Mouse (Mus musculus) heart, embryonic 15.5 days (tissue): ENCODE measurements around the gene Sdhaf4. TPM values are rescaled to one million over a fixed set of nuclear protein-coding genes. Genes with fewer than 3 reads are reported as not detected.
"Not testable (repeated sequence)": the region's sequence is repeated elsewhere in the genome, so short reads cannot be mapped to it uniquely, and the experiment has no call there.

Source experiments
- ATAC-seq: fragments of 200-750 bp; cut with Nextera tagmentation; replicated peaks from 2 replicates; pipeline ENCODE4 v1.8.0; 2017; ENCODE audit warnings: low read depth, moderate TSS enrichment; ENCODE audit not compliant: insufficient number of reproducible peaks, insufficient read depth, low FRiP score
- H3K27ac ChIP-seq: fragments of 300-500 bp; sonication (generic); 2 replicates; pipeline ENCODE4 v1.5.1; 2015; ENCODE audit warnings: mild to moderate bottlenecking, inconsistent platforms
- H3K27me3 ChIP-seq: fragments of 300-500 bp; sonication (generic); 2 replicates; pipeline ENCODE4 v1.6.1; 2015; ENCODE audit warnings: inconsistent platforms
- H3K36me3 ChIP-seq: fragments of 300-500 bp; sonication (generic); 2 replicates; pipeline ENCODE4 v1.6.1; 2015; ENCODE audit warnings: mild to moderate bottlenecking, inconsistent platforms
- H3K4me1 ChIP-seq: fragments of 300-500 bp; sonication (generic); replicated peaks from 2 replicates; pipeline ENCODE4 v1.6.1; 2015; ENCODE audit warnings: inconsistent platforms
- H3K4me2 ChIP-seq: fragments of 300-500 bp; sonication (generic); 2 replicates; pipeline ENCODE4 v1.6.1; 2015; ENCODE audit warnings: inconsistent platforms, mild to moderate bottlenecking, moderate library complexity
- H3K4me3 ChIP-seq: fragments of 300-500 bp; sonication (generic); 2 replicates; pipeline ENCODE4 v1.5.1; 2015; ENCODE audit warnings: mild to moderate bottlenecking, inconsistent platforms
- H3K9ac ChIP-seq: fragments of 300-500 bp; sonication (generic); 2 replicates; pipeline ENCODE4 v1.6.1; 2015; ENCODE audit warnings: mild to moderate bottlenecking, inconsistent platforms
- H3K9me3 ChIP-seq: fragments of 300-500 bp; sonication (generic); replicated peaks from 2 replicates; pipeline ENCODE4 v1.6.1; 2016; ENCODE audit warnings: inconsistent platforms
- WGBS: fragments of 180-500 bp; shearing (Covaris S2); methylation state at CpG from one replicate; pipeline ENCODE4 v1.1.7; 2015; ENCODE audit warnings: mixed read lengths; 5-methylcytosine and 5-hydroxymethylcytosine counted together
- polyA plus RNA-seq: library from polyadenylated mRNA; unstranded; fragments of >200 nt; fragmentation: Nextera tagmentation; extraction: Ambion mirVana; gene quantifications from 2 replicates; pipeline ENCODE4 v1.2.1, GENCODE M21; 2015

Gene Sdhaf4
- polyA plus RNA-seq, 1 experiment from 2014 or later: 76.1 TPM

- no peak overlapping the region for H3K4me2 ChIP-seq
- H3K4me3 ChIP-seq: no peak overlapping the region
- no peaks in the 10 kb centered on the region for H3K4me1 ChIP-seq
- ATAC-seq: no peak
- H3K36me3 ChIP-seq: peaks cover 46% of the 10 kb centered on the region
- H3K27ac ChIP-seq: no peak overlapping the region
- WGBS: 86% methylated on average over 3 of the region's 3 CpGs
- no peak overlapping the region for H3K9ac ChIP-seq
- no peaks in the 10 kb centered on the region for H3K9me3 ChIP-seq
- H3K27me3 ChIP-seq: no peaks in the 10 kb centered on the region
These were observed 8.0 kb downstream of the Sdhaf4 start for GRCm38 (mm10) chr1:23997493-23997892.

- no peak for ATAC-seq
- Histone ChIP-seq H3K27me3 (no peaks in the 10 kb centered on the region), H3K36me3 (peaks cover 28% of the 10 kb centered on the region), H3K9ac (no peak overlapping the region), H3K4me1 (no peaks in the 10 kb centered on the region), H3K4me2 (no peak overlapping the region), H3K9me3 (no peaks in the 10 kb centered on the region), H3K4me3 (no peak overlapping the region), H3K27ac (no peak overlapping the region)
- WGBS: 93% methylated on average over 4 of the region's 4 CpGs
These were observed 10.0 kb downstream of the Sdhaf4 start for GRCm38 (mm10) chr1:23995420-23995819.

GRCm38 (mm10) chr1:23983118-23983517 is 22.3 kb downstream of the Sdhaf4 start:
- no peak overlapping the region for H3K27ac ChIP-seq
- H3K9ac ChIP-seq: no peak overlapping the region
- H3K4me2 ChIP-seq: no peak overlapping the region
- no peaks in the 10 kb centered on the region for H3K36me3 ChIP-seq
- no peaks in the 10 kb centered on the region for H3K27me3 ChIP-seq
- H3K9me3 ChIP-seq: no peaks in the 10 kb centered on the region
- H3K4me3 ChIP-seq: no peak overlapping the region
- 78% methylated on average over 3 of the region's 3 CpGs for WGBS
- ATAC-seq: no peak
- no peaks in the 10 kb centered on the region for H3K4me1 ChIP-seq

DNA sequence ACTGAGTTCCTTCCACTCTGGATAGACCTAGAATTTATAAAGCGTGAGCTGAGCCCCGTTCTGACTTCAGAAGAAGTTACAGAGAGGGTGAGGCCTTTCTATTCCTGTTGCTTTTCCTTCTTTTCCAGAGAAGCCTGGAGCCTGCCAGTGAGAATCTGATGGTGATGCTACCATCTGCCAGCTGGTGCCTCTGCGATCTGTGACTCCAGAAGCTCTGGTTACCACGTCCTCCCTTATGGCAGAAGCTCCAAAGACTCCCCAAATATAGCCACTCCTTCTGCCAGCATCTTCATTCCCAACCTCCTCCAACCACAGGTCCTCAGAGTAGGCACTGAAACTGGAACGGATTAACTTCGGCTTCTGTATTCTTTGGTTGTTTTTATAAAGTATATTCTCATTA is 27.2 kb downstream of the Sdhaf4 start:
- Histone ChIP-seq H3K27ac (no peak overlapping the region), H3K4me2 (no peak overlapping the region), H3K36me3 (no peaks in the 10 kb centered on the region), H3K9me3 (no peaks in the 10 kb centered on the region), H3K9ac (no peak overlapping the region), H3K27me3 (no peaks in the 10 kb centered on the region), H3K4me1 (no peaks in the 10 kb centered on the region), H3K4me3 (no peak overlapping the region)
- ATAC-seq: no peak
- WGBS: 81% methylated on average over 6 of the region's 6 CpGs

DNA sequence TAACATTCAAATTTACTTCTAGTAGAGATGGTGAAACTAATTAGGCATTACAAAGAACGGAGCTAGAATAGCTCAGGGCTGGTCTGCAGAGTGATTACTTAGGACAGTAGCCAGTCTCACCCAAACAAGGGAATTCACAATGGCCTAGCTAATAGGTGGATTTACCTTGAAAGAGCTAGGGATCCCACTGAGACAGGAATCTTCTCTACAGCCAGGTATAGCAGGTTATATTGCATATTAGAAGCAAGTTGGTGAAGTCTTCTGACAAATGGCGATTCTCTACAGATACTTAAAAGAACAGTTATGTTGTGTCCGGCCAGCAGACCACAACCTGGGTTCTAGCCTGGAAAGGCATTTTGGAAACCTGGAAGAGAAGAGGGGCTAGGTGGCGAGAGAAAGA is 34.3 kb downstream of the Sdhaf4 start:
- H3K27ac ChIP-seq, H3K4me3 ChIP-seq, H3K36me3 ChIP-seq, H3K27me3 ChIP-seq, H3K4me1 ChIP-seq, H3K9me3 ChIP-seq, H3K4me2 ChIP-seq, H3K9ac ChIP-seq, ATAC-seq: not testable (repeated sequence)
- 78% methylated on average over 3 of the region's 4 CpGs for WGBS

GRCm38 (mm10) chr1:23968027-23968725 is 37.3 kb downstream of the Sdhaf4 start:
- Histone ChIP-seq H3K36me3 (no peaks in the 10 kb centered on the region), H3K4me2 (no peak overlapping the region), H3K27ac (no peak overlapping the region), H3K9me3 (no peaks in the 10 kb centered on the region), H3K4me1 (no peaks in the 10 kb centered on the region), H3K4me3 (no peak overlapping the region), H3K27me3 (no peaks in the 10 kb centered on the region), H3K9ac (no peak overlapping the region)
- no peak for ATAC-seq
- 83% methylated on average over 9 of the region's 9 CpGs for WGBS

- Histone ChIP-seq H3K36me3 (no peaks in the 10 kb centered on the region), H3K4me3 (no peak overlapping the region), H3K27ac (no peak overlapping the region; the same call in 1 of the 2 replicates), H3K4me1 (no peaks in the 10 kb centered on the region), H3K9ac (no peak overlapping the region), H3K4me2 (no peak overlapping the region), H3K27me3 (no peaks in the 10 kb centered on the region), H3K9me3 (no peaks in the 10 kb centered on the region)
- 26% methylated on average over 1 of the region's 1 CpGs for WGBS
- no peak for ATAC-seq
These were observed 39.2 kb downstream of the Sdhaf4 start for GRCm38 (mm10) chr1:23966226-23966625.

DNA sequence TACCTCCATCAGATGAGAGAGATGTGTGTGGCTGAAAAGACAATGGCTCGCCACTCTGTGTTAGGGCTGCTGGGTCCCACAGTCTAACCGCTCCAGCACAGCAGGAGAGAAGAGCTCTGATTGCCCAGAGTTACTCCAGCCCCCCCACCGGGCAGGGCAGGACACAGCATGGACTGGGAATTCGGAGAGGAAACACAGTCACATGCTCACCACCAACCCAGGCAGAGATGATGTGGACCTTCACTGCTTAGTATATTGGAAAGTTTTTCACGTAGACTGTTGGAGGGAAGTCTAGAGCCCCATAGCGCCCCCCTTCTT is 46.1 kb downstream of the Sdhaf4 start:
- 29% methylated on average over 6 of the region's 6 CpGs for WGBS
- no peaks in the 10 kb centered on the region for H3K4me1 ChIP-seq
- H3K9ac ChIP-seq: no peak overlapping the region
- no peaks in the 10 kb centered on the region for H3K27me3 ChIP-seq
- no peak for ATAC-seq
- H3K27ac ChIP-seq: no peak overlapping the region
- H3K4me3 ChIP-seq: peak overlapping the region; percentile 32
- H3K9me3 ChIP-seq: no peaks in the 10 kb centered on the region
- no peaks in the 10 kb centered on the region for H3K36me3 ChIP-seq
- H3K4me2 ChIP-seq: peak overlapping the region; percentile 51

GRCm38 (mm10) chr1:23958668-23959414 is 46.6 kb downstream of the Sdhaf4 start:
- H3K27ac ChIP-seq: no peak overlapping the region
- no peak for ATAC-seq
- no peaks in the 10 kb centered on the region for H3K9me3 ChIP-seq
- H3K27me3 ChIP-seq: no peaks in the 10 kb centered on the region
- H3K4me1 ChIP-seq: no peaks in the 10 kb centered on the region
- H3K9ac ChIP-seq: no peak overlapping the region
- WGBS: 15% methylated on average over 13 of the region's 13 CpGs
- peak overlapping the region; percentile 32 for H3K4me3 ChIP-seq
- peak overlapping the region; percentile 51 for H3K4me2 ChIP-seq
- no peaks in the 10 kb centered on the region for H3K36me3 ChIP-seq

DNA sequence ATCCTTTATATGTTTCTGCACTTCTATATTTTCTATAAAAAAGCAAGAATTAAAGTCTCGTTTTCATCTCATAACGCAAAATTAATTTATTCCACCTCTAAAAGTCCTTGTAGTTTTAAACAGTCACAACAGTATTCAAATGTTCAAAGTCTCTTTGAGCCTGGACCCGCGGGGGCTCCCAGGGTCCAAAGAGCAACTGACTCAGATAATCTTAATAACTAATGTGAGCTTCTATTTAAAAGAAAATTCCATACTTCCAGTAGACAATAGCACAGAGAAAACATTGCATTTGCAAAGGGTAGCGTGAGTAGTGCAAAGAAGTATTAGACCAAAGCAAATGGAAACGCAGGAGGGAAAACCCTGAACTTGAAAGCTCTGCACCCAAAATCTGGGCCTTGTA is 47.4 kb downstream of the Sdhaf4 start:
- Histone ChIP-seq H3K36me3 (no peaks in the 10 kb centered on the region), H3K4me2 (no peak overlapping the region), H3K9ac (no peak overlapping the region), H3K9me3 (no peaks in the 10 kb centered on the region), H3K4me1 (no peaks in the 10 kb centered on the region), H3K4me3 (no peak overlapping the region), H3K27ac (no peak overlapping the region), H3K27me3 (no peaks in the 10 kb centered on the region)
- WGBS: 86% methylated on average over 6 of the region's 6 CpGs
- ATAC-seq: no peak

DNA sequence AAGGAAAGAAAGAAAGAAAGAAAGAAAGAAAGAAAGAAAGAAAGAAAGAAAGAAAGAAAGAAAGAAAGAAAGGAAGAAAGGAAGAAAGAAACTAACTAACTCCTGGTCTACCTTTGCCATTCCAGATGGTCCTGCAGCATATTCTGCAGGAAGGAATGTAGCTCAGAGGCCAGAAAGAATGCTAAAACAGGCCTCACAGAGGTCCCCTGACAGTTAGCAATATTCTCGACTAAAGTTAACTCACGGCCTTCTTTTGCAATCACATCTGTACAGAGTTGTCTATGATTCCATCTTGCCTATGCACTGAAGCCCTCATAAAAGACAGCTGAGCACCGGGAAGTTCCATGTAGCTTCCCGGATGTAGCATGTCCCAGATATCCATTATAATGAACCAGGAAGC is 49.9 kb downstream of the Sdhaf4 start:
- no peaks in the 10 kb centered on the region for H3K9me3 ChIP-seq
- no peaks in the 10 kb centered on the region for H3K36me3 ChIP-seq
- no peak overlapping the region for H3K27ac ChIP-seq
- no peaks in the 10 kb centered on the region for H3K4me1 ChIP-seq
- no peak overlapping the region for H3K4me2 ChIP-seq
- no peaks in the 10 kb centered on the region for H3K27me3 ChIP-seq
- H3K9ac ChIP-seq: no peak overlapping the region
- WGBS: 74% methylated on average over 4 of the region's 4 CpGs
- H3K4me3 ChIP-seq: no peak overlapping the region
- no peak for ATAC-seq

GRCm38 (mm10) chr1:23953921-23954320 is 51.5 kb downstream of the Sdhaf4 start:
- Histone ChIP-seq H3K27ac (no peak overlapping the region), H3K9me3 (no peaks in the 10 kb centered on the region), H3K4me1 (no peaks in the 10 kb centered on the region), H3K9ac (no peak overlapping the region), H3K4me2 (no peak overlapping the region), H3K36me3 (no peaks in the 10 kb centered on the region), H3K4me3 (no peak overlapping the region), H3K27me3 (no peaks in the 10 kb centered on the region)
- WGBS: 84% methylated on average over 13 of the region's 13 CpGs
- no peak for ATAC-seq
